Mouse (Mus musculus) forebrain, embryonic 16.5 days (tissue): ENCODE measurements around the gene Gstz1. TPM values are rescaled to one million over a fixed set of nuclear protein-coding genes. Genes with fewer than 3 reads are reported as not detected.

ENCODE experiments used
- polyA plus RNA-seq: library from polyadenylated mRNA; unstranded; fragments of >200 nt; fragmentation: Nextera tagmentation; extraction: Ambion mirVana; gene quantifications from 2 replicates; pipeline ENCODE4 v1.2.1, GENCODE M21; 2015

The Gstz1 gene
- polyA plus RNA-seq, 1 experiment from 2014 or later = 30.0 TPM

Other genes with a start within 250 kb of the Gstz1 start
- gene Cipc, start 200.1 kb upstream of the Gstz1 start, polyA plus RNA-seq = 61.5 and 62.7 TPM in 2 replicates
- gene Zdhhc22, start 156.7 kb upstream of the Gstz1 start, polyA plus RNA-seq = 5.2 and 9.4 TPM in 2 replicates
- gene Tmem63c, start 125.8 kb upstream of the Gstz1 start, polyA plus RNA-seq = 6.4 and 11.2 TPM in 2 replicates
- gene Ngb, start 44.6 kb upstream of the Gstz1 start, polyA plus RNA-seq = 2.2 and 3.7 TPM in 2 replicates
- 12.7 and 13.4 TPM in 2 replicates for gene Pomt2, start 803 bp downstream of the Gstz1 start, polyA plus RNA-seq
- 1.1 and 1.3 TPM in 2 replicates for gene Samd15, start 52.6 kb downstream of the Gstz1 start, polyA plus RNA-seq
- 4.7 and 5.1 TPM in 2 replicates for gene Tmed8, start 53.3 kb downstream of the Gstz1 start, polyA plus RNA-seq
- gene Noxred1, start 91.6 kb downstream of the Gstz1 start, polyA plus RNA-seq = 1.6 TPM in 2 replicates
- gene Vipas39, start 119.1 kb downstream of the Gstz1 start, polyA plus RNA-seq = 79.1 and 80.9 TPM in 2 replicates
- 222 TPM in 2 replicates for gene Ahsa1, start 119.3 kb downstream of the Gstz1 start, polyA plus RNA-seq
- 0.62 and 1.1 TPM in 2 replicates for gene Ism2, start 152.5 kb downstream of the Gstz1 start, polyA plus RNA-seq
- gene Sptlc2, start 241.2 kb downstream of the Gstz1 start, polyA plus RNA-seq = 60.6 and 67.6 TPM in 2 replicates